Mouse (Mus musculus) frontal cortex, adult 2 months (tissue): Measurements from ENCODE around the gene Cdkl4. TPM values are rescaled to one million over a fixed set of nuclear protein-coding genes. Genes with fewer than 3 reads are reported as not detected.
"Not testable (repeated sequence)": the region's sequence is repeated elsewhere in the genome, so short reads cannot be mapped to it uniquely, and the experiment has no call there.

Experiments used
- DNase-seq, 2 experiments: peaks; one replicate each; pipeline ENCODE4 v3.0.0; 2022; ENCODE audit warnings: low spot score in 1 of 2; ENCODE audit errors: extremely low spot score in 1 of 2
- polyA plus RNA-seq: library from polyadenylated mRNA; depleted of rRNA; stranded (reverse); fragments of >200 nt; gene quantifications from 2 replicates; pipeline ENCODE4 v1.2.3, GENCODE M21; 2012

Cdkl4 gene
- polyA plus RNA-seq, 1 experiment = 8.9 TPM

- DNase-seq = peak in 1 of 2 experiments; percentile 71
Observed at GRCm38 (mm10) chr17:80564611-80564924, 13.0 kb downstream of the Cdkl4 start.

- not testable (repeated sequence) for DNase-seq
Observed at GRCm38 (mm10) chr17:80563762-80564610, 13.6 kb downstream of the Cdkl4 start.

DNA sequence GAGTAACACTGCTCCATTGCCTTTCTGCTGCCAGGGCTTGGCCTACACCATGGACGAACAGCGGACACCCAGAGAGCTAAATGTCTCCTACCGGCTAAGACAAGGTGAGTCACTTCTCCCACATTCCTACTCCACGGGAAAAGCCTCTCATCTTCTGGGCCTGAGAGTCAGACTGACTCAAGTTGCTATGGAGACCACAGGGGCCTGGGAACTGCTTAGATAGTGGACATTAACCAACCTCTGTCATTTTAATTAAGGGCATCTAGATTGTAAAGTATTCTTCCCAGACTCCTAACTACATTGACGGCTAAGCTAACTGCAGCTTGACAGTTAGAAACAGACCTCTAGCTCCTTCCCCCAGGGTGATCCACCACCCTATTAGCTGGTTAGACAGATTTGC lies 14.8 kb downstream of the Cdkl4 start:
- DNase-seq = no peak

DNA sequence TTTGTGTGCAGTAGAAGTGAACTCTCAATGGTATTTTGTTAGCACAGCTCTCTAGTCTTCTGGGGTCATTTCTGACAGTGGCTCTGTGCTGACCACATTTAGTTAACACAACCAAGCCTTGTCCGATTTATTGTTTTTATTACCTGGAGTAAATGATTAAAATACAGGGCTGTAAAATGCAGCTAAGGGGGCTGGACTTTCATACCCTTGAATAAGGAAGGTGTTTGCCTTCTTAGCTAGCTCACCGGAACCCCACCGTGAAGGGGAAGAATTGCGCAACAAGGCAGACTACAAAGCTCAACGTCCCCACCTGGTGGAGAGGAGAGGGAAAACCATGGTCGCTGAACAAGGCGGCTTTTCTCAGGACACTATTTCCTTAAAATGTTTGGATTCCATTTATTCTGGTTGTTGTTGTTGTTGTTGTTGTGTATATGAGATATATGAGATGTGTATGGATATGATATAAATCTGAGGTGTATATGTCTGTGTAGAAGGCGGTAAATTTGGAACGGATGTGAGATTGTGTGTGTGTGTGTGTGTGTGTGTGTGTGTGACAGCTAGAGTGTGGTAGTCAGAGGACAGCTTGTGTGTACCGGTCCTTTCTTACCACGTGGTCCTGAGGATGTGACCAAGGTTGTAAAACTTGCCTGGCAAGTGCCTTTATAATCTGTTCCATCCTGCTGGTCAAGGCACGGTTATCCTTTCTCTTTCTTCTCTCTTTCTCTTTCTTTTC lies 16.8 kb downstream of the Cdkl4 start:
- DNase-seq = peak; percentile 36 to 89

- no peak for DNase-seq
Observed at GRCm38 (mm10) chr17:80559745-80560144, 17.9 kb downstream of the Cdkl4 start.

DNA sequence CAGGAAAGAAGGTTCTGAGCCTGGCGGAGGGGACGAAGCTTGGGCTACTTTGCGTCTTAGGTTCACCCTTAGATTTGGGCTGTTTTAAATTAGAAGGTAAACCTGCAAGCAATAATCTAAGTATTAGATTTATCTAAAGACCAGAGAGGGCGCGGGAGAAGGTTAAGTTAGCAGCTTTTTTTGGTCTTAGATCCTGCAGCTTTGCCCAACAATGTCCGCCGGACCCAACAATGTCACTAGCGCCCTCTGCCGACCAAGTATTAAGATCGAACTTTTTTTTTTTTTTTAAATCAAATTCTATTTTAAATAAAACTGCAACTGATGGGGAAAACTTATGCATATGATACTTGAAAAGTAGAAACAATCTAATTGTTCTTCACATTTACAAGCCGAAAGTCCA lies 18.6 kb downstream of the Cdkl4 start:
- peak in 1 of 2 experiments; percentile 62 for DNase-seq

DNA sequence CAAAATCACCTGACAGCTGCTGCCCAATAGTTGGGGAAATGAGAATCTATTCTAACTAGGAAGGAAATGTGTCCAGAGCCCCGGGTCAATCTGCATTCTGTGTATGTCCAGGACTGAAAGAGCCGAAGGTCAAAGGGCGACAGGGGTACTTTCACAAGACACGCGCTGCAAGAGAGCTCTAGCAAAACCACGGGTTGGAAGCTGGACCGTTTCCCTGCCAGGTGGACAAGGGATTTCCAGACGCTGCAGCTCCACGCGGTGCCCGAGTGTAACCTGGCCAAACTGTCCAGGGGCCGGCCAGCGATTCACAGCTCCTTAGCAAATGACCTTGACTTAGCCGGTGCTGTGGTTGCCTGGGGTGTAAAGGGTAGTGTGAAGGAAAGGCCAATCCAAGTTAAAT lies 19.0 kb downstream of the Cdkl4 start:
- DNase-seq = no peak

- DNase-seq = no peak
Observed at GRCm38 (mm10) chr17:80557461-80557860, 20.2 kb downstream of the Cdkl4 start.

DNA sequence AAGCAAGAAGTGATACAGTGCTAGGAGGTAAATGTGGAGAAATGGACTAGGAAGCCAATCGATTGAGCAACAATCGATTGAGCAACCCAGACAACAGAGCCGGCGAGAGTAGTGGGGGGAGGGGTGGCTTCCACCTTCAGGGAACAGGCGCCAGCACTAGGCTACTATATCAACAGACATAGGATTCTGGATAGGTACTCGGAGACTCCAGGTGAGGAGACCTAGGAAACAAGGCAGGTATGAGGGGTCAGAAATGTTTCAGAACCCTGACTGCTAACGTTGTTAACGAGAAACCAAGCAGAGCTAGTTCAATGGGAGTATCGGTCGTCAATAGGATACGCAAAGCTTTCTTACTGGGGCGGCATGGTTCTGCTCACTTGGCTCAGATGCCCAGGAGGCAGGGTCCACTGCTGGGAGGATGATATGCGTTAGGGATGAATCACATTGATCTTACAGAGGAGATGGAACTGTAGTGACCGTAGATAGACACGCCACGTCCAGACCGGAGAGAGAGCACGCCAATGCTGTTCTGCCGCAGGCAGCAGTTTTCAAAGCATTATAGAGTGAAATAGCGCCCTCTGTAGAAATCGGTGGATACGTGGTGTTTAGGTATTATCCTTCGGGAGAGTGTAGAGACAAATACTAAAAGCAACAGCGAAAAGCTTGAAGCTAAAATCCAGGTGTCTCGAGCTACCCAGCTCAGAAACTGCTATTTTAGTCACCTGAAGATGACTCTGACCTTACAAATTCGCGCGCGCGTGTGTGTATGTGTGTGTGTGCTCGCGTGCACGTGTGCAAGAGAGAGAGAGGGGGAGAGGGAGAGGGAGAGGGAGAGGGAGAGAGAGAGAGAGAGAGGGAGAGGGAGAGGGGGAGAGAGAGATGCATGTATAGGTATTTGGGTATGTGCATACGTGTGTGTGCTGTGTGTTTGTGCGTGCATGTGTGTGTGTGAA lies 24.0 kb downstream of the Cdkl4 start:
- DNase-seq = peak; percentile 63 to 94

DNA sequence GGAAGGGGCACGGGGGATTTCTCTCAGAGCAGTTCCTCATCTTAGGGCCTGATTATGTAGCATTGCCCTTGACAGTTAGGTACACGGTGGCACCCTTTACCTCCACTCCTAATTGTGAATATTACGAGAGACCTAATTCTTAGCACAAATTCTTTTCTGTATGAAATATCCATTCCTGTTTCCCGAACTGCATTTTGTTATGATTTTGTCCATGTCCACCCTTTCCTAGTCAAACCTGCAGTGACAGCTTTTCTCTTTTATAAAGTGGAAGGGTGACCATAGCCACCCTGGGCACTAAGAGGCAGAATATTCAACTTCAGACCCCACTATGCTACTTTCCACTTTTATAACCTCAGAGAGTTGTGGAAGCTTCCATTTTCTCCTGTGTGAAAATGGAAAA lies 25.0 kb downstream of the Cdkl4 start:
- no peak for DNase-seq

GRCm38 (mm10) chr17:80550981-80551380 lies 26.6 kb downstream of the Cdkl4 start:
- DNase-seq = no peak

DNA sequence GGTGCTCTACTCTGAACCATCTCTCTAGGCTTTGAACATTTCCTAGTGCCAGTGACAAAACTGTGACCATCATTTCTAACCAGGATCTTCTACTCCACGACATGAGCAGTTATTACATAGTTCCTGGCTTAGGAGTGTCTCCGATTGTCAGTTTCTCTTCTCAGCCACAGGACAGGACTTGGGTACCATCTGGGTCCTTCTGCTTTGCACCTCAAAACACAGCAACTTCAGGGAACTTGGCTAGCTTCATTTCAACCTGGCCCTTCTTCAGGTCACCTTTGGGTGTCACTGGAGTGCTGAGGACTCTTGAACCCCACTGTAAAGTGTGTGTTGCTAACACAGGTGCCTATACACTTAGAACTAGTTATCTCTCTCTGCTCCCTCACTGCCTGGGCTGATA lies 30.8 kb downstream of the Cdkl4 start:
- no peak for DNase-seq

DNA sequence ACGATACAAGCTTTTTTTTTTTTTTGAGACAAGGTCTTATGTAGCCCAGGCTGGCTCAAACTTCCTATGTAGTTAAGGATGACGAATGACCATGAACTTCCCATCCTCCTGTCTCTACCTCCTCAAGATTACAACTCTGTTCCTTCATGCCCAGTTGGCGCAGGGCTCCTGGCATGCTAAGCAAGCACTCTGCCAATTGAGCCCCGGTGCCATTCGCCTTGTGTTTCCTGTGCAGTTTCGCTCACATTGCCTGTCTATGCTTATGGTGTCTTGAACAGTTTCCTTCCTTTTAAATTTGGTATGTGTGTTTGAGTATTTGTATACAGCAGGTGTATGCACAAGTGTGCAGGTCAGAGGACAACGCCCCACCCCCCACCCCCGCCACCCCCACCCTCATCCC lies 31.4 kb downstream of the Cdkl4 start:
- no peak for DNase-seq

- DNase-seq = no peak
Observed at GRCm38 (mm10) chr17:80543646-80544045, 34.0 kb downstream of the Cdkl4 start.

DNA sequence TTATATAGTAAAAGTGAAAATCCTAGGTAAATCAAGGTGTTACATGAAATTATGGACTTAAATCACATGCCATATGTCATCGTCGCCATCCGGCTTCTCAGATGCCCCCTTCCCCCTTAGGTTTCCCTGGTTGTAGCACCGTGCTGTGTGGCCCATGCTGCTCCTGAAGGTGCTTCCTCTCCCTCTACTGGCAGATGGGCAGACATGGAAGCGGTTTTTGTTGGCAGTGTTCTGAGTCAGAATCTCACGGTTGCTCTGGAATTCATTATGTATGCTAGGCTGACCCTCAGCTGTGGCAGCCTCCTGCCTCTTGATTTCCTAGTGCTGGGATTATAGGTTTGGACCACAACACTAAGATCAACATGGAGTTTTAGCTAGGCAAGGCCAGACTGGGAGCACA lies 40.5 kb downstream of the Cdkl4 start:
- DNase-seq = no peak

DNA sequence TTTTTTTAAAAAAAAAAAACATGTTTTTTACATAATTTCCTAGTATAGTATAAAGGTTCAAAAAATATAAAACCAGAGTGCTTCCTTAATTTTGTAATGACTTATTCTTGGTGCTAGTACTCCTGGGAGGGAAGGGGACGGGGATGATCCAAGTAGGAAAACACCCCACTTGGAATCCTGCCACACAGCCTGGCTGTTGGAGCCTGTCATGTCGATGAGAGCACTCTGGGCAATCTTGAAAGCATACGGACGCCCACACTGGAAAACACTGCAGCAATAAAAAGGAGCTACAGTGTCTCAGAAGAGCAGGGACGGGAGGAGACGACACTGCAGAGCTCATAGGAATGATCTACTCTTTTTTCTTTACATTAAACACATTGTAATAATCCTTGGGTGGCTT lies 42.0 kb downstream of the Cdkl4 start:
- peak in 1 of 2 experiments; percentile 32 for DNase-seq

DNA sequence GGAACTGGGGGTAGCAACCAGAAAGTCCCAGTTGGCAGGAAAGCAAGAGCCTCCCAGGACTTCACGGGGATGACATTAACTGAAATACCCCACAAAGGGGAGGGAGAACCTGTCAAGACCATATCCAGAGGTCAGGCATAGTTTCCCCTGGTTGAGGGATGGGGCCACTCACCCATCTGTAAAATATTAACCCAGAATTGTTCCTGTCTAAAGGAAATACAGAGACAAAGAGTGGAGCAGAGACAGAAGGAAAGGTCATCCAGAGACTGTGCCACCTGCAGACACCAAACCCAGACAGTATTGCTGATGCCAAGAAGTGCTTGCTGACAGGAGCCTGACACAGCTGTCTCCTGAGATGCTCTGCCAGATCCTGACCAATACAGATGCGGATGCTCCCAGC lies 46.3 kb downstream of the Cdkl4 start:
- DNase-seq = not testable (repeated sequence)

DNA sequence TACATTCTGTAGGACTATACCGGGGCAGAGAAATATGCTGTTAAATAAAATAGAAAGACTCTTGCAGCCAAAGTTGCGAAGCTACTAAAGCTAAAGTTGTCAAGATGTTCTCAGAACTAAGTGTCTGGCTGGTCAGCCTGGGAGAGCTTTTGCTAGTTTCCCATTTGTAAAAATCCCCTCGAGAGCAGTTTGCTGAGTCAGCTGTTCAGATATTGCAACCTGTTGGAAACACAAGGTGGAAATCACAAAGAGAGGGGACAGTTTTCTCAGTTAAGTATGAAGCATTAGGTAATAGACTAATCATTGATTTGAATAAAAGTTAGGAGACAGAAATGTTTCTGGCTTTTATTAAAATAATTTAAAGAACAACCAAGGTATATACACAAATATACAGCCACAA lies 54.4 kb downstream of the Cdkl4 start:
- DNase-seq = no peak

- no peak for DNase-seq
Observed at GRCm38 (mm10) chr17:80522229-80522556, 55.4 kb downstream of the Cdkl4 start.

DNA sequence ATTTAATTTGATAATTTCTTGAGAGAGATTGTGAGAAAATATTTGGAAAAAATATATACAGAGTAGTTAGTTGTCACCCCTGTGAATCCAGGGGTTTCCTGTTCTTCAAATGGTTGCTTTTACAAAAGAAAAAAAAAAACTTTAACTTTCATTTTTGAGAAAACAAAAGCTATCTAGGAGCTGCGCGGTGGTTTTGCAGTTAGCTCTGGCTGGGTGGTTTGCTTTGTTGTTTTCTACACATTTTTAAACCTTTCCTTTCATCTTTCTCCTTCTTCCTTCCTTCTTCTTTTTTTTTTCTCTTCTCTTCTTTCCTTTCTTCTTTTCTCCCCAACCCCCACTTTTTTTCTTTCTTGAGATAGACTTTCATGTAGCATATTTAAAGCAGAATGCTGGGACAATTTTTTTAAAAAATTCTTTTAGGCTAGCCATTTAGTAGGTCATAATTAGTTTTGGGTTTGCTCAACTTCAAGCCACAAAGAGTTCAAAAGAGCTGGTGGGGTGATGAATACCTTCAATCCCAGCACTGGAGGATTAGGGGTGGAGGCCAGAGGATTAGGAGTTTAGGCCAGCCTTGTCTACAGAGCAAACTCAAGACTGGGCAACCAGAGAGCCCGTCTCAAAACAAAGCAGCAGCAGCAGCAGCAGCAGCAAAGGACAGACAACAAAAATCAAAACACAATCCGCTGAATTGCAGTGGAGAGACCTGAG lies 55.9 kb downstream of the Cdkl4 start:
- DNase-seq = no peak
